Mouse (Mus musculus) spleen, adult 12 weeks (tissue): Measurements from ENCODE around the gene Larp7.

Experiments used
- DNase-seq: peaks from one replicate; pipeline ENCODE4 v3.0.0; 2022; ENCODE audit warnings: low spot score

Larp7 gene

GRCm38 (mm10) chr3:127552973-127553719 lies at the start of gene Larp7, which contains the start of gene Zgrf1:
TSS of gene Larp7 (minus strand) at chr3:127553349.
TSS of gene Zgrf1 (plus strand) at chr3:127553489.
- DNase-seq = peak; percentile 98

GRCm38 (mm10) chr3:127597136-127597535 lies 44.0 kb upstream of the Larp7 start:
- no peak for DNase-seq

GRCm38 (mm10) chr3:127572557-127572956 lies 19.4 kb upstream of the Larp7 start:
- DNase-seq = peak; percentile 14

- no peak for DNase-seq
Measured at GRCm38 (mm10) chr3:127565129-127565528, 12.0 kb upstream of the Larp7 start.

- DNase-seq = no peak
Measured at GRCm38 (mm10) chr3:127562974-127563373, 9.8 kb upstream of the Larp7 start.

- no peak for DNase-seq
Measured at GRCm38 (mm10) chr3:127558201-127558600, 5.1 kb upstream of the Larp7 start.

- no peak for DNase-seq
Measured at GRCm38 (mm10) chr3:127554723-127555122, 1.6 kb upstream of the Larp7 start.

GRCm38 (mm10) chr3:127553720-127554043 lies 533 bp upstream of the Larp7 start:
- no peak for DNase-seq

GRCm38 (mm10) chr3:127552434-127552972 lies 646 bp downstream of the Larp7 start:
- DNase-seq = no peak

- DNase-seq = no peak
Measured at GRCm38 (mm10) chr3:127547882-127548281, 5.3 kb downstream of the Larp7 start.

GRCm38 (mm10) chr3:127544610-127545121 lies 8.5 kb downstream of the Larp7 start:
- DNase-seq = no peak

- no peak for DNase-seq
Measured at GRCm38 (mm10) chr3:127543976-127544375, 9.2 kb downstream of the Larp7 start.

- no peak for DNase-seq
Measured at GRCm38 (mm10) chr3:127539193-127539592, 14.0 kb downstream of the Larp7 start.

- DNase-seq = no peak
Measured at GRCm38 (mm10) chr3:127530293-127530692, 22.9 kb downstream of the Larp7 start.

- no peak for DNase-seq
Measured at GRCm38 (mm10) chr3:127529824-127530223, 23.3 kb downstream of the Larp7 start.

GRCm38 (mm10) chr3:127529210-127529609 lies 23.9 kb downstream of the Larp7 start:
- no peak for DNase-seq

- DNase-seq = no peak
Measured at GRCm38 (mm10) chr3:127527465-127528034, 25.6 kb downstream of the Larp7 start.

- no peak for DNase-seq
Measured at GRCm38 (mm10) chr3:127525188-127525819, 27.8 kb downstream of the Larp7 start.

GRCm38 (mm10) chr3:127521156-127521555 lies 32.0 kb downstream of the Larp7 start:
- no peak for DNase-seq

GRCm38 (mm10) chr3:127520300-127520699 lies 32.8 kb downstream of the Larp7 start:
- DNase-seq = no peak

GRCm38 (mm10) chr3:127515251-127515650 lies 37.9 kb downstream of the Larp7 start:
- no peak for DNase-seq

- DNase-seq = no peak
Measured at GRCm38 (mm10) chr3:127513699-127514098, 39.5 kb downstream of the Larp7 start.
